Mouse (Mus musculus) gastrocnemius, adult 18-20 months (tissue): ENCODE data around the gene Arhgap11a. TPM values are rescaled to one million over a fixed set of nuclear protein-coding genes. Genes with fewer than 3 reads are reported as not detected.

Experiments used
- DNase-seq: peaks from one replicate; pipeline ENCODE4 v3.0.0; 2021; ENCODE audit warnings: low spot score
- long read RNA-seq, 2 experiments: library from polyadenylated mRNA; stranded (forward); transcript quantifications; one replicate each; pipeline ENCODE4 v2.0.0; 2021
- total RNA-seq, 2 experiments: library from RNA; stranded (reverse); gene quantifications; 2 replicates each; pipeline ENCODE4 v1.2.3; 2021

Gene Arhgap11a
- under 1 TPM; 0.81 to 0.87 TPM for total RNA-seq
- long read RNA-seq, experiment 1: 0 reads
- long read RNA-seq, experiment 2: 0 reads

DNA sequence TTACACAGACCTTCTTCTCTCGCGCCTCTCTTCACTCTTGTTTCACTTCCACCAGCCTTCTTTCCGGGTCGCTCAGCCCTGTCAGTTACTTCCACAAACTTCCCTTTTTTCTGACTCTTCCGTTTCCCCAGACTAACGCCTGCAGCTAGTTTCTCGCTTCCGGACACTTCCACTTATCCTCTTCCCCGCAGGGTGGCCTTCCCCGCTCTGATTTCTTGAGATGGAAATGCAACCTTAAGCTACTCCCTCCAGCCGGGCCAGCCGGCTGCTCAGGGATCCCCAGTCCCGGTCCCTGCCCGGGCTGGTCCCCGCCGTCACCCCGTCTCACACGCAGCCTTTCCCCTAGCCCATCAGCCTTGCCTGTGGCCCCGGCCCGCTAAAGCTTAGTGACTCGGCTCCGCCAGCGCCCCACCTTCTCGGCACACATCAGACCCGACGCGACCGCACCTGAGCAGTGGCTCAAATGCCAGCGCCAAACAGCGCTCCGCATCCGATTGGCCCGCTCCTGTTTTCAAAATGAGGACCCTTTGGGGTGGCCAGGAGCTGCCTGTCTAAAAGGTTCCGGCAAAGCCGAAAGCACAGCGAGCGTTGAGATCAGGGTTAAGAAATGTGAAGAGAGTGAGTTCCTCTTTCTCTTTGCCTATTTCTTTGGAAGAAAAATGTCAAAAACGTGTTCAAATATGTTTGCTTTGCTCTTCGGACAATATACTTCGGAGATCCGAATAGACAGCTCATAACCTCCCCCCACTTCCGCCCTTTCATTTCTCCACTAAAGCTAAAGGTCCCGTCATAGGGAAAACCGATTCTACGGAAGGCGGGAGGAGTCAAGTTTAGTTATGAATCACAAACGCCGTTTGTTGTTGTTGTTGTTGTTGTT lies at the start of gene Arhgap11a:
Gene Arhgap11a, minus strand, starts transcription at position 417 of the 877 bp plus-strand sequence.
- peak; percentile 93 for DNase-seq

DNA sequence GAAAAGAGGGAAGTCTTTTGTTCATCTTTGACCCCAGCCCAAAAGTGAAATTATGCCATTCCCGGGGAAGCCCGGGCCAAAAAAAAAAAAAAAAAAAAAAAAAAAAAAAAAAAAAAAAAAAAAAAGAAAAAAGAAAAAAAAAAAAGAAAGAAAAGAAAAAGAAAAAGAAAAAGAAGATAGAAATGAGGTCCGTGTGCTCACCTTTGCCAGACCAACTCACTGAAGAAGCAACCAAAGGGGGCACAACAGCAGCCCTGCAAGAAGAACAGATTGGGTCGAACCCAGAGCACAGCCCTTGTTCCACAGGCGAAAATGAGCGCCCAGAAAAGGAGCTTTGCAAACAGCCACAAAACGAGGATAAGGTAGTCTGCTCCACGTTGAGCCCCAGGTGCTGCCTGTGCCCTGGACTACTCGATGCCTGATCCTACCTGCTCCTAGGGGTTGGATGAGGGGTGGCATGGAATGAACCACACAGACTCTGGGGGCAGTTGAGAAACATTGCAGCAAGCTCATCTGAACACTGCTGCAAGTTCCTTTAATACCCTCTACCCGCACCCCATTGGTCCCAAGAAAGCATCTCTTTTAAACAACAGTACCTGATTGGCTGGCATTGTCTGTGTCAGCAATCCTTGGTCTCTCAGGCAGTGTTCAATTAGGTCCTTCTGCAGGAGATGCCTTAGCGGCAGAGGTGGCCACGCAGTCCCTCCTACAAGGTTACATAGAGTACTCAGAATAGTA lies 45.1 kb upstream of the Arhgap11a start:
- no peak for DNase-seq

DNA sequence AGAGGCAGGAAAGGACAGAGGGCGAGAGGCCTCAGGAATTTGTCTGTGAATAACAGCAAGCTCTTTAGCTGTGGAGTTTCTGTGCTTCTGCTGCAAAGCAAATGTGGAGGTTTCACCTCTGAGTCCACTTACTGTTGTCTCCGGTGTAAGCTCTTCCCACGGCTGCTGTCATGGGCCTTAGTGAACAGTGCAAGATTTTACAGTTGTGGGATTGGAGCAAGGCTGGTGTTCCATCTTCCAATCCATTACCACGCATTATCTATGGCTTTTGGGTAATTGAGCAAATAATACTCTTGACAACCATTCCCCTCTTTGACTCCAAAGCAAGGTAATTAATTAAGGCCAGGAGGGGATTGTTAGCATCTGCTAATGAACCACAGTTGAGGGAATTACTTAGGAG lies 38.7 kb upstream of the Arhgap11a start:
- no peak for DNase-seq

DNA sequence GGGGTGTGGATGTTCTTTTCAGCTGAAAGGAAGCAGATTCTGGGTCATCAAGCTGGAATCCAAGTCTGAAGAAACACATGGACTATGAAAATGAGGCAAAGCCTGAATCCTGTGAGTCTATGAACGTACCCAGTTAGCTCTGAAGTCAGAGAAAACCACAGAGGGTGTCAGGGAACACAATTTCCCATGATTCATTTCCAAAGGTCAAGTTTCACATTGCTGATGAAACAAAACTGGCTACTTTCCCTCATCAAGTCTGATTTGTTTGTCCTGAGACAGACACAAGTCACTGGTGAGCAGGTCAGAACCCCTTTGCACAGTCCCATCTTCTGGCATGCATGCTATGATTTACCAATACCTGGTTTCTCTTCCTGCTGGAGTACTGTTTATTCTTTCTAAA lies 37.6 kb upstream of the Arhgap11a start:
- DNase-seq: no peak

DNA sequence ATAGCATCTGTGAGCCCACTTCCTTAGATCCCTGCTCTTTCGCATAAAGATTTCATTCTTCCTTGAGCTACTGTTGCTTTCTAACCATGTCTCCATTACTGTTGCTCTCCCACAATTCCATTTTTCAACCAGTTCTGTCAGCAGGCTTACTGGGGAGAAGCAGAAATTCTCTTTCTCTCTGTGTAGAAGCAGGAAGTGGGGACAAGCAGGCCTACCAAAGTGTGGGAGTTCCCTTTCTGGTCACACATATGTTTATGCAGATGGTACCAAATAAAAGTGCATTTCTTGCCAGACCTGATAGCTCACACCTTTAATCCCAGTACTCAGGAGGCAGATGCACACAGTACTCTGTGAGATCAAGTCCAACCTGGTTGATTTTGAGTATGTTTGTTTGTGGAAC lies 21.7 kb upstream of the Arhgap11a start:
- no peak for DNase-seq

DNA sequence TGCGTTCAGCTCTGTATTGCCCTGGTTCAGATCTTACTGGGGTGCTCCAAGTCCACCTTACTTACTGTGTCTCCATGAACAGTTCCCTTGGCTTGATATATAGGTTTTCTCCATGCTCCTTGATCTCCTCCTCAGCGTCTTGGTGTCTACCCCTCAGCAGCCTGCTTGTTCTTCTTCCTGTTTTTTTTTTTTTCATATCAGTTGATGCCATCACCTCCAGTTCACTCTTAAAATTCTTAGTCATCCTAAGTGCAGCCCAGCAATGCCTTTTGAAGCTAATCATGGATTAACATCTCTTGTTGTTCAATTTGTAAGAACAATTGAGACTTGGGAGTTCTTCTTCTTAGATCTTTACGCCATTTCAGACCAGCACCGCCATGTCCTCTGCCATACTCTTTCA lies 19.9 kb upstream of the Arhgap11a start:
- DNase-seq: no peak

DNA sequence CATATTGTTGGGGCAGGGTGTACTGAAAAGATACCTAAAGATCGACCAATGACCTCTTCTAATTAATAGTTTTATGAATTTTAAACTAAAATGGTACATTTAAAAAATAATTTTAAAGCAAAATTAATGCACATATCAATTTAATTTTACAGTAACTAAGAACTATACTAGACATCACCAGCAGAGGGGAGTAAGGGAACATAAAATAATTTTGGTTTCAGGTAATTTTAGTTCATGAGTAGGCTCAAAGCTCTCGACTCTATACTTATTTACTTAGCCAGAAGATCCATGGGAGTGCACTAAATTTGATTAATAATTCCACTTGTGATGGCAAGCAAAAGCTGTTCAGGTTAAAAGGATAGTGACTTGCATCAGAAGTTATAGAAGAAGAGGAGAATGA lies 17.7 kb upstream of the Arhgap11a start:
- DNase-seq: peak; percentile 2

DNA sequence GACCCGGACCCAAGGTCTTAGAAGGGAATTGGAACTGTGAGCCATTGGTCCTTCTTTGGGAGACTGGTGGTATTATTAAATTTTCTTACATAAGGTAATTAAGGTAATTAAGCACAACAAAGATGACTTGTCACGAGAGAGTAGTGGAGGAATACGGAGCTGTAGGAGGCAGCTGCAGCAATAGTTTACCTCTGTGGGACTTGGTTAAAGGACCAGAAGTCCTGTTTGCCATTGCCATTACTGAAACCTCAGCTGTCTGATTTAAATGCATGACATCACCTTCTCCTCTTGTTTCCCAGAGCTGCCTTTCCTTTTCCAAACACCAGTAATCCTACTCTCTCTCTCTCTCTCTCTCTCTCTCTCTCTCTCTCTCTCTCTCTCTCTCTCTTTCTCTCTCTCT lies 680 bp upstream of the Arhgap11a start:
- DNase-seq: no peak

DNA sequence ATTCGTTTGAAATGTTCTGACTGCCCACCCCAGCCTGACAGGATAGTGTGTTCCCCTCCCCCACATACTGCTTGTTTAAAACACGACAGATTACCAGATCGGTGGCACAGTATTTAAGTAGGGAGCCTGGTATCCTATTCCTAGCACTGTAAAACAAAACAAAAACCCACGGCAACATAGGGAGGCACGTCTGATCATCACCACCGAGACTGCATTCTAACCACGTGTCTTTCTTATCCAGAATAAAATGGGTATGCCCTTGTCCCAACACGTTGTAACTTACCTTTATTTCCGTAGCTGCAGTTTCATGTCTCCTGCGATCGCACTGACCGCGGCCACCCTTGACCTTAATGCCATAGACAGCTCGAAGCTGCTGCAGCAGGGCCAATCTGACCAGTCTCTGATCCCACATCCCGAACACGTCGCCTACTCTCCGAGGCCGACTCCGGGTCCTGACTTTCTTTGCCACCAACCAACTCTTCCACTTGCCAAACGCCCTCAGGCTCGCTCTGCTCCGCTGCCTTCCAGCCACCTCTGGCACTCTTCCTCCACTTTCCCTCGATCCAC lies 700 bp downstream of the Arhgap11a start:
- DNase-seq: no peak

DNA sequence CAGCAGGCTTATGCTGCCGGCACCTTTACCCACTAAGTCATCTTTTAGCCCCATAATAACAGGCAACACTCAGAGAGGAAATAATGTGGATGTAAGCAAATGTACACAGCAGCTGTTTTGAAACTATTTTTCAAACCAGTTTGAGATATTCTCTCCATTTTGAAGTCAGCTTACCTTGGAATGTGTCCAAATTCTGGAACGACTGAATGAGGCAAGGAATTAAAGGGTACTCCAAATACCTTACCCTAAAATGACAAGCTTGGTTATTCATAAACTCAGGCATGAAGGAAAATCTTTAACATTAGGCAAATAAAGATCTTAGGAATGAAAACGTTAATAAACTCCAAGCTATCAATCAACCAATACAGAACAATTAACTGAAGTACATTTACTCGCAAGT lies 3.4 kb downstream of the Arhgap11a start:
- DNase-seq: no peak

DNA sequence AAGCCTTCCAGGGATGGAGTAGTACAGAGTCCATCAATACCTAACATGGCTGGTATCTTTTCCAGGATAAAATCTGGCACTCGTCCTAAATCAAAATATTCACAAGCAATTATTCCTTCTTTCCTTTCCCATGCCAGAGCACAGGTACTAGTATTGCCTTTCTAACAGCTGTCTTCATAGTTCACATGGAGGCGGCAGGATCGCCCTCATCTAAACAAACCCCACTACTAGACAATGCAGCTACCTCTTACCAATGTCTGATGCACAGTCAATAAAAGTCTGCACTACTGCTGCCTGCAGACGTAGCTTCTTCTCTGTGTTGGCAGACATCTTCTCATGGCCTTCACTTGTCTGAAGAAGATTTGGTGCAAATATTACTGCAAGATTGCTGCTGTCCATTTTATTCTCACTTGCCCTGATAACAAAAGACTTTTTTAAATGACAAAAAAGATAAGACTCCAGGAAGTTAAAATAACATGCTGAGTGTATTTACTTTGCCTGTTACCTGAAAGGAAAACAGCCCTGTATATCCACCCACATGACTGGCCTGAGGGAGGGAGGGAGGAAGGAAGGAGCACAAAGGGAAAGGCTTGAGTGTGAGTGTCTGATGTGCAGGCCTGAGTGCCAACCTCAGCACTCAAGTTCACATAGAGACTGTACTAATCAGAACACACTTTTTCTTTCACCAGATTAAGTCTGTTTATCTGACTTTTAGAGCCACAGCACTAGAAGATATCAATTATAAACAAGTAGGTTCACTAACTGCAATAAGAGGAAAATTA lies 6.6 kb downstream of the Arhgap11a start:
- DNase-seq: no peak

DNA sequence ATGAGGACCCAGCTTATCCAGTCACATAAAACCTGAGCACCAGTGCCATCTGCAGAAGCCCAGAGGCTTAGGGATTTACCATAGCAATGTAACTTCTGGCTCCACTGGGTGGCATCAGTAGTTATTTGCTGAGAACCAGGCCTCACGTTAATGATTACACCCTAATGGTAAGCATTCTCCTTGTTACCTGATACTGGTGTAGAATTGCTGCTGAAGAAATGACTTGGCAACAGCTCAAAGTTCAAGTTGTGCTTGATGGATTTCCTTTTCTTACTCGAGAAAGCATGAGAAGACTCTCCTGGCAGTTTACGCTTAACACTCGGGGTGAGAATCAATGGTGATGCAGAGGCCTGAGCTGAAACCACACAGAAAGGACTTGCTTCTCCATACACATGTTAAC lies 9.0 kb downstream of the Arhgap11a start:
- no peak for DNase-seq

DNA sequence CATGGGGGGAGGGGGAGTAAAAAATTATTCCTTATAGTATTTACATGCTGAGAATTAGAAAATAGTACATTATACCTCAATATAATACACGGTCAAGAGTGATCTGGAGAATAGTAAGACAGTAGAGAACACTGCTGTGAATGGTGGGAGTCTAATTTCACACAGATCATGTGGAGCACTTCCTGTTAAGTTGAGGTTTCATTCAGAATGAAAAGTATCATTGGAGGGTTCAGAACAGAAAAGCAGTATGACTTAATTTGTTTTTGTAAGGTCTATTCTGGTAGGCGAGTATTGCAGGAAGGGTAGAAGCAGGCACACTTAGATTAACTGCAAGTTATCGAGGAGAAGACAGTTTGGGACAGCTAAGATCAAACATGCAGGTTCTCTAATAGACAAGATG lies 13.2 kb downstream of the Arhgap11a start:
- no peak for DNase-seq

DNA sequence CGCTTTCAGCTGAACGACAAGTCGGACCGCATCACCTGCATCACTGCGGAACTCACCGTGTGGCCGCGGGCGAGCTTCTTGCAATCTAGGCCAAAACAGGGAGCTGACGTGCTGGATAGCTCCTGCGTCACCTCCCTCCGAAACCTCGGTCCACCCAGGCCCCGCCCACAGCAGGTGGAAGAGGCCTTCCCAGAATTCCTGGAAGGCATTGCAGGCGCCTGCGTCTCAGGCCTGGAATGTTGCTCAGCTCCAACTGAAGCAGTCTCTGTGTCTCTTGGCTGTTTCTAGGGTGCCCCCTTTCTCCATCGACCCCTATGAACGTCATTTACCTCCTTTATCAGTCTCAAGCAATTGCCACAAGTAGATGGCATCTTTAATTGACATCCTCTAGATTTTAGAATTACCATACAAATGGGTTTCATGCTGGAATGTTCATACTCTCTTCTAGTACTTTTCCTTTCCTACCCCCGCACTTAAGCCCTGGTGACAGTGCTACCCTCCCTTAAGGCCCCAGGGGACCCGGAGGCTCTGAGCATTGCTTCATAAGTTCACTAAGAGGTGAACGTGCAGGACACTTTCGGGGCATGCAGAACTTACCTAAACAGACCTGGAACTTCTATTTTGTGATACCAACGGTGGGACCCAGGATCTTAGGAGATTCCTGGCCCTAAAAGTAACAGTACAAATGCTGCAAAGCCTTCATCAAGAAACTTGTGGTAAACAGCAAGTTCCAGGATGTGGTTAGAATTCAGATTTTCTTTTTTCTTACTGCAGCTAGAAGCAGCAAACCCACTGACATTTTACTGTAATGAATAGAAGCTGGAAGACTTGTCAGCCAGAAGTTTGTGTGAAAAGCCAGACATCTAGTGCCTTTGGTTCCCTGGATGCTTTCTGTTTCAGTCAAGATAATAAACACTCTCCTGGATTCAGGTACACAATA lies 19.2 kb downstream of the Arhgap11a start, which contains the start of gene Scg5:
Gene Scg5, minus strand, starts transcription at position 179 of the 940 bp plus-strand sequence.
- peak; percentile 9 for DNase-seq

DNA sequence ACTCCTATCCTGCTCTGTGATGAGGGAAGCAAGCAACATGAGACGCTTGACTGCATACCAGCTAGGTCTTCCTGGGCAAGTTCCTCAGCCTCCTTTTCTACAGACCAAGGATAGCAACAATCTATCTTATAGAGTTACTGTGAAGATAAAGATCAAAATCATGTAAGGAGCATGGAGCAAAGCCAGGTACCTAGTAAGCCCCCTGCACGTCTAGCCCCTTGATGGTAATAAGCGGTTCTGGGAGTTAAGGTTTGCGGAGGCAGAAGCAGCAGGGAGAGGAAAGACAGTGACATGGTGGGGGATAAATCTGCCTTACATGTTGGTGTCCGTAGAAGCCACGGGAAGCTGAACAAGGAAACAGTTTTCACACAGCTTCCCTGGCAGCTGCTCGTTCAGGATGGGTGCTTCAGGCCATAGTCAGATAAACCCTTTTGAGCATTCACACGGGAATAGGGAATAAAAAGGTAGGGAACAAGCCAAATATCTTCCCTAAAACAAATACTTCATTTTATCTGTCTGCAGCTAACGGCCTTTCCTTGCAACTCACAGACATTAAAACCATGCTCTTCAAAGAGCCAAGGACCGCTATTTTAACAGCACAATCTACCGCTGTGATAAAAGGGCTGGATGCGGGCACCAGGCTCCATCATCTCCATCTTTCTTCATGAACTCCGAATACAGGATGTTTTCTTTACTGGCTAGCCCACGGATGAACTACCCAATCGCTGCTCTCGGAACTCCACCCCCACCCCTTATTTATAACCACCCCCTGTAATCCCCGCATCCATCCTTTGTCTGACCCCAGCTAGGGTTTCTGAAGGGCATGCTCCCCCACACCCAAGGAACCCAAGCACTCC lies 20.1 kb downstream of the Arhgap11a start:
- no peak for DNase-seq

DNA sequence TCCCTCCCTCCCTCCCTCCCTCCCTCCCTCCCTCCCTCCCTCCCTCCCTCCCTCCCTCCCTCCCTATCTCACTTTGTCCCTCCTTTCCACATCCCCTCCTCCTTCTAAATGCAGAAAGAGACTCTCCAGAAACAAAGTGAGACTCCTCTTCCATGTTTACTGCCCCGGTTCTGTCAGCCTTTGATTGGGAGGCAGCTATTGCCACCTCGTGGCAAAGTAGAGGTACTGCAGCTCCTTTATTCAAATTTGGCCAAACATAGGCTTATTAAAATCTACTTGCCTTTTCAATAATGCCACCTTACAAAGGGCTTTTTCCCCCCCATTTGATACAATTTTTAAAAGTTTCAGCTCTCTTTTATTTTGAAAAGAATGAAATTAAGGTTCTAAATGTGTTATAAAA lies 24.6 kb downstream of the Arhgap11a start:
- DNase-seq: peak; percentile 28

DNA sequence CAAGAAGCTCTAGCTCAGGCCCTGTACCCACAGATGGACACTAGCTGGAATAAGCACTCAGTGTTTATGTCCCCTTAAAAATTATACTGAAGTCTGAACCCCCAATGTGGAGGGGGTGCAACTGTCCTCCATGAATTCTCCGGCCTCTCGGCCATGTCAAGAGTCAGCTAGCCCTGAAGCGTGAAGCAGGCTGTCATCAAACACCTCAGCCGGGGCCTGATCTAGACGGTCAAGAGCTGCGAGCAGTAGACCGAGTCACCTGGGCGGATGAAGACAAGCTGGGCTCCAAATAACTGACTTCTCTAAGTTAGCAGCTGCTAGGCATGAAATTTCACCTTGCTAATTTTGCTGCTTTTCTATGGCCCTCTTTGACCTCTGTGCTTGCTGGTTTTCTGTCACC lies 26.1 kb downstream of the Arhgap11a start:
- no peak for DNase-seq

DNA sequence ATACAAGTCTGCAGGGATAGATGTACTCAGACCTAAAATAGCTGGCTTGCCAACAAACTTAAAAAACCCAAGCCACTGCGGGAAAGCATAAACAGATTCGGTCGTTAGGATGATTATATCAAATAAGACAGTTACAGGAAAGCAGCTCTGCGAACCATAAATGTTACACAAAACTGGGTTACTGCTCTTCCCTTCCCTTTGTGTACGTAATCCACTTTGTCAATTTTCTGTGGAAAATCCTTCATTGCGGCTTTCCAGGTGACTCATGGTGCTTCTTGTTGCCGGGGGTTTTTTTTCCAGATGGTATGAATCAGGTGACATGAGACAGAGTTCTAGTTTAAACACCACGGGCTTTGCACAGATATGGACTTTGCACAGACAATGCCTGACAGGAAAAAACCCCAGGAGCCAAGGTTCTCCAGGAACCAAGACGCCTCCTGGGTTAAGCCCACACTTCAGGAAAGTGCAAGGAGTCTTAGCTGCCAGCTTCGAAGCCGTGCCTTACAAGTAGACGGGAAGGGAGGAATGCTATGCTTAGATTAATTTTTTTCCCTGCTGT lies 27.2 kb downstream of the Arhgap11a start:
- DNase-seq: no peak

DNA sequence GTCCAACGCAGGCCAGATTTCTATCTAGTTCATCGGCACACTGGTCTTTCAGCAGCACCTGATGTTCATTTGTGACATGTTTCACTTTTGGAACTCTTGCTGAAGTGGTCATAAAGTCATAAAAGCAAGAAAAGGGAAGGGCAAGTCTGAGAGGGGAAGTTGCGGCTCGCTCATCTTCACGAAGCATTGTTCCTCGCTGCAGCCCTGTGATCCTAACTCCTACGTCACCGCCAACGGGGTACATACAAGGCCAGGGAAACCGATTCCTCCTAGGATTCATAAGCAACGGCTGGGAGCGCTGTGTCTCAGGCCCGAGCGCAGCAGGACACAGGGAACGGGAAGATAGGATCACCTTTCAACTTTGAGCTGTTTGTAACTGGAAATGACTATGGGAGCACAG lies 28.3 kb downstream of the Arhgap11a start:
- DNase-seq: no peak
